Comparison of ENCODE assay signal across 10 mouse cellular contexts in the genomic region with DNA sequence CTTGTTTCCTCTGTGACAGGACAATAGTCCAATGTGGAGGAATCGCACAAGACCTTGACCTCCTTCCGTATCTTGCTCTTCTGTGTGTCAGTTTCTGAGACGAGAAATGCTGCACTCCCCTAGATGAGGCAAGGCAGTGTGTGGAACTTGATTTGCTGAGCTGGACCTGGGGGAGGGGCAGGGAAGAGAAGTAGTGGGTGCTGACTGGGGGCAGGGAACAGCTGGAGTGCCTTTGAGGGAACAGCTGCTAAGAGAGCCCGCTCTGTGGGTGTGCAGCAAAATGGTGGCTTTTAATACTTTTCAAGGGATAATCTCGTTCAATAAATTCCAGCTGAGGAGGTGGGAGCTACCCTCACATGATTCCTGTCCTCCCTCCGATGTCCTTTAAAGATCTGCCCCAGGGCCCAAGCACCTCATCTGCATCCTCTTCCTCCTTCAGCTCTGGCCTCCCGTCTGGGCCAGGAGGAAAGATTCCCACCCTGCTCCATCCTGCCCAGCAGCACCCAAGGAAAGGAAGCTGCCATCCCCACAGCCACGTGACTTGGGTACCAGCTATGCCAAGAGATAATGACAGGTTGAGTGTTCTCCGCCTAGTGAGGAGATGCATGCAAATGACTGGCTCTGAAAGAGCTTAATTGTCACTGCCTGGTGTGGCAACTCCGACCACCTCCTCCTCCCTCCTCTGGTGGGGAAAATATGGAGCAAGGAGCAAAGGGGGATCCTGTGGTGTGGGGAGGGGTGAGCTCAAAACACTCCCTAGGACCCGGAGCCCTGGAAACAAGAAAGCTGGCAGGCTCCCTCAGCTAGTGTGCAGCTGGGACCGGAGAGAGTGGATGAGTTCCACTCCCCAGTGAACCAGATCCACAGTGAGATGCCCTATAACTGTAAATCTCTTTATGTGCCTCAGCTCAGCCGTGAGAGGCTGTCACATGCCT.
DNase-seq lines count a peak whose midpoint lies in the region; ATAC-seq lines count a peak whose summit lies in the region.
"Had no signal": no experiment of that assay in that cellular context is flagged by ENCODE, and none has a peak within 500 bp of the region (broad histone marks: within the 10 kb centered on the region; RNA-seq: fewer than 3 reads in every experiment).

No protein-coding gene starts in this region.

- H3K27ac ChIP-seq in forebrain, embryonic 15.5 days (replicated peaks): peak overlapping the region; percentile 95
- H3K27ac ChIP-seq: limb, embryonic 12.5 days had no signal

- DNase-seq in heart, postnatal 4 days: peak; percentile 9
- no peak for DNase-seq in heart, adult 9 months (ENCODE audit: low spot score in 2 of 2)
- peak; percentile 56 to 71 for DNase-seq in layer of hippocampus, postnatal 36 days
- DNase-seq in retina, postnatal 7 days (ENCODE audit: low read depth, low spot score): peak; percentile 27
- no peak for DNase-seq in gastrocnemius, adult 18-20 months (ENCODE audit: low spot score)
- no peak for DNase-seq in embryo, embryonic 9.5 days (ENCODE audit: extremely low spot score)
- no peak for DNase-seq in gastrocnemius, postnatal 10 days
- DNase-seq: adrenal gland, postnatal 36 days had no signal

- ATAC-seq in forebrain, embryonic 15.5 days (replicated peaks): peak; percentile 93

- no peaks in the 10 kb centered on the region for H3K36me3 ChIP-seq in forebrain, embryonic 15.5 days
- H3K36me3 ChIP-seq: limb, embryonic 12.5 days had no signal

- no peaks in the 10 kb centered on the region for H3K27me3 ChIP-seq in forebrain, embryonic 15.5 days

- no peak overlapping the region; the same call in 1 of the 2 replicates for H3K9ac ChIP-seq in forebrain, embryonic 15.5 days (replicated peaks)
- H3K9ac ChIP-seq: limb, embryonic 12.5 days had no signal

- H3K9me3 ChIP-seq in forebrain, embryonic 15.5 days: no peaks in the 10 kb centered on the region
- H3K9me3 ChIP-seq: limb, embryonic 12.5 days had no signal

- H3K4me3 ChIP-seq in forebrain, embryonic 15.5 days: no peak overlapping the region
- H3K4me3 ChIP-seq: limb, embryonic 12.5 days had no signal

- peak overlapping the region; percentile 20; the same call in 1 of the 2 replicates for H3K4me2 ChIP-seq in forebrain, embryonic 15.5 days (replicated peaks)
- H3K4me2 ChIP-seq: limb, embryonic 12.5 days had no signal

- 20% methylated on average over 13 of the region's 13 CpGs for WGBS in forebrain, embryonic 15.5 days

- peaks cover 50% of the 10 kb centered on the region for H3K4me1 ChIP-seq in forebrain, embryonic 15.5 days

Comparison
In these comparisons a context has a peak if more than half of its experiments do, and no peak if none do; other contexts are left out.
1. DNase-seq: peak in heart, postnatal 4 days (single experiment), layer of hippocampus, postnatal 36 days (2 of 2) and retina, postnatal 7 days (single experiment); none in heart, adult 9 months (0 of 2), gastrocnemius, adult 18-20 months (single experiment), embryo, embryonic 9.5 days (single experiment) and gastrocnemius, postnatal 10 days (single experiment).